Mouse (Mus musculus) forebrain, embryonic 11.5 days (tissue): ENCODE measurements around the gene Saa1. TPM values are rescaled to one million over a fixed set of nuclear protein-coding genes. Genes with fewer than 3 reads are reported as not detected.
"Not testable (repeated sequence)": the region's sequence is repeated elsewhere in the genome, so short reads cannot be mapped to it uniquely, and the experiment has no call there.

ENCODE experiments used
- ATAC-seq: fragments of 200-750 bp; cut with Nextera tagmentation; replicated peaks from 2 replicates; pipeline ENCODE4 v1.8.0; 2017; ENCODE audit warnings: moderate TSS enrichment; ENCODE audit not compliant: low FRiP score
- DNase-seq: peaks from one replicate; pipeline ENCODE4 v3.0.0-alpha.2; 2017; ENCODE audit warnings: low spot score
- H3K27ac ChIP-seq: fragments of 300-500 bp; sonication (generic); 2 replicates; pipeline ENCODE4 v1.5.1; 2014; ENCODE audit warnings: low read depth, low read length
- H3K27me3 ChIP-seq: fragments of 300-500 bp; sonication (generic); 2 replicates; pipeline ENCODE4 v1.6.1; 2014; ENCODE audit warnings: mild to moderate bottlenecking, low read length, mixed read lengths; ENCODE audit not compliant: control insufficient read depth, insufficient read depth
- H3K36me3 ChIP-seq: fragments of 300-500 bp; sonication (generic); 2 replicates; pipeline ENCODE4 v1.6.1; 2014; ENCODE audit warnings: mild to moderate bottlenecking, low read length, moderate library complexity, mixed read lengths; ENCODE audit not compliant: control insufficient read depth, insufficient read depth
- H3K4me1 ChIP-seq: fragments of 300-500 bp; sonication (generic); replicated peaks from 2 replicates; pipeline ENCODE4 v1.6.1; 2014; ENCODE audit warnings: low read length, mixed read lengths; ENCODE audit not compliant: control insufficient read depth, insufficient read depth
- H3K4me2 ChIP-seq: fragments of 300-500 bp; sonication (generic); 2 replicates; pipeline ENCODE4 v1.6.1; 2014; ENCODE audit warnings: low read depth, mild to moderate bottlenecking, low read length, moderate library complexity, mixed read lengths; ENCODE audit not compliant: severe bottlenecking
- H3K4me3 ChIP-seq: fragments of 300-500 bp; sonication (generic); 2 replicates; pipeline ENCODE4 v1.5.1; 2014; ENCODE audit warnings: low read depth, low read length
- H3K9ac ChIP-seq: fragments of 300-500 bp; sonication (generic); 2 replicates; pipeline ENCODE4 v1.6.1; 2014; ENCODE audit warnings: low read length
- H3K9me3 ChIP-seq: fragments of 300-500 bp; sonication (generic); 2 replicates; pipeline ENCODE4 v1.6.1; 2016; ENCODE audit warnings: low read length, mixed read lengths; ENCODE audit not compliant: control insufficient read depth
- WGBS: fragments of 180-500 bp; shearing (Covaris S2); extraction: QIAGEN DNeasy Blood & Tissue Kit; methylation state at CpG from one replicate; pipeline ENCODE4 v1.1.7; 2014; 5-methylcytosine and 5-hydroxymethylcytosine counted together
- polyA plus RNA-seq: library from polyadenylated mRNA; unstranded; fragments of >200 nt; fragmentation: Nextera tagmentation; extraction: Ambion mirVana; gene quantifications from 2 replicates; pipeline ENCODE4 v1.2.1, GENCODE M21; 2014

Gene Saa1
- polyA plus RNA-seq, result not detected in 2 replicates

GRCm38 (mm10) chr7:46742880-46743279, at the start of gene Saa1:
TSS of gene Saa1 (minus strand) at chr7:46742980.
- not testable (repeated sequence) for H3K9me3 ChIP-seq, H3K36me3 ChIP-seq, H3K9ac ChIP-seq, H3K27me3 ChIP-seq, ATAC-seq, H3K4me3 ChIP-seq, H3K4me1 ChIP-seq, DNase-seq, H3K27ac ChIP-seq, H3K4me2 ChIP-seq
- WGBS, result 86% methylated on average over 3 of the region's 3 CpGs

- no peak overlapping the region for H3K4me3 ChIP-seq
Observed at GRCm38 (mm10) chr7:46789177-46789849, 46.5 kb upstream of the Saa1 start.

GRCm38 (mm10) chr7:46770706-46771105, 27.9 kb upstream of the Saa1 start:
- DNase-seq, result peak; percentile 83
- 62% methylated on average over 4 of the region's 4 CpGs for WGBS

More at GRCm38 (mm10) chr7:46789177-46789849, 46.5 kb upstream of the Saa1 start:
- H3K9ac ChIP-seq, result no peak overlapping the region
- H3K27me3 ChIP-seq, result no peaks in the 10 kb centered on the region
- no peaks in the 10 kb centered on the region for H3K36me3 ChIP-seq
- no peak for ATAC-seq
- no peaks in the 10 kb centered on the region for H3K4me1 ChIP-seq
- no peak overlapping the region for H3K4me2 ChIP-seq
- no peak for DNase-seq
- H3K9me3 ChIP-seq, result no peaks in the 10 kb centered on the region
- H3K27ac ChIP-seq, result no peak overlapping the region
- WGBS, result 89% methylated on average over 5 of the region's 5 CpGs

GRCm38 (mm10) chr7:46768451-46768850, 25.7 kb upstream of the Saa1 start:
- Histone ChIP-seq H3K36me3 (no peaks in the 10 kb centered on the region; the same call in none of the 2 replicates), H3K9ac (no peak overlapping the region), H3K4me3 (no peak overlapping the region), H3K27me3 (no peaks in the 10 kb centered on the region), H3K4me2 (no peak overlapping the region), H3K4me1 (no peaks in the 10 kb centered on the region), H3K27ac (no peak overlapping the region), H3K9me3 (no peaks in the 10 kb centered on the region)
- 92% methylated on average over 7 of the region's 7 CpGs for WGBS
- ATAC-seq, result no peak
- DNase-seq, result no peak

More at GRCm38 (mm10) chr7:46770706-46771105, 27.9 kb upstream of the Saa1 start:
- Histone ChIP-seq H3K27me3 (no peaks in the 10 kb centered on the region), H3K36me3 (no peaks in the 10 kb centered on the region; the same call in none of the 2 replicates), H3K4me2 (no peak overlapping the region), H3K9me3 (no peaks in the 10 kb centered on the region), H3K4me3 (no peak overlapping the region), H3K9ac (no peak overlapping the region), H3K4me1 (no peaks in the 10 kb centered on the region), H3K27ac (no peak overlapping the region)
- ATAC-seq, result no peak

GRCm38 (mm10) chr7:46767371-46767770, 24.6 kb upstream of the Saa1 start:
- no peaks in the 10 kb centered on the region for H3K4me1 ChIP-seq
- DNase-seq (no peak), ATAC-seq (no peak)
- H3K27ac ChIP-seq, result no peak overlapping the region
- H3K9ac ChIP-seq, result no peak overlapping the region
- no peak overlapping the region for H3K4me3 ChIP-seq
- H3K27me3 ChIP-seq, result no peaks in the 10 kb centered on the region
- H3K9me3 ChIP-seq, result no peaks in the 10 kb centered on the region
- H3K4me2 ChIP-seq, result no peak overlapping the region
- H3K36me3 ChIP-seq, result no peaks in the 10 kb centered on the region; the same call in none of the 2 replicates

GRCm38 (mm10) chr7:46764672-46765071, 21.9 kb upstream of the Saa1 start:
- WGBS, result 84% methylated on average over 8 of the region's 8 CpGs
- H3K4me2 ChIP-seq, result no peak overlapping the region
- no peak for ATAC-seq

GRCm38 (mm10) chr7:46762601-46763000, 19.8 kb upstream of the Saa1 start:
- ATAC-seq (no peak), DNase-seq (no peak)
- Histone ChIP-seq H3K27me3 (no peaks in the 10 kb centered on the region), H3K4me3 (no peak overlapping the region), H3K4me2 (no peak overlapping the region), H3K9me3 (no peaks in the 10 kb centered on the region), H3K27ac (no peak overlapping the region), H3K4me1 (no peaks in the 10 kb centered on the region), H3K9ac (no peak overlapping the region), H3K36me3 (no peaks in the 10 kb centered on the region; the same call in 1 of the 2 replicates)
- WGBS, result 89% methylated on average over 5 of the region's 5 CpGs

More at GRCm38 (mm10) chr7:46764672-46765071, 21.9 kb upstream of the Saa1 start:
- Histone ChIP-seq H3K27ac (no peak overlapping the region), H3K27me3 (no peaks in the 10 kb centered on the region), H3K4me1 (no peaks in the 10 kb centered on the region), H3K36me3 (no peaks in the 10 kb centered on the region; the same call in 1 of the 2 replicates), H3K4me3 (no peak overlapping the region), H3K9me3 (no peaks in the 10 kb centered on the region), H3K9ac (no peak overlapping the region)
- DNase-seq, result no peak

- DNase-seq, result no peak
- Histone ChIP-seq H3K27ac (no peak overlapping the region), H3K36me3 (no peaks in the 10 kb centered on the region; the same call in 1 of the 2 replicates), H3K4me1 (no peaks in the 10 kb centered on the region), H3K9ac (no peak overlapping the region), H3K9me3 (no peaks in the 10 kb centered on the region), H3K4me2 (no peak overlapping the region), H3K4me3 (no peak overlapping the region), H3K27me3 (no peaks in the 10 kb centered on the region)
- no peak for ATAC-seq
- 71% methylated on average over 11 of the region's 11 CpGs for WGBS
Observed at GRCm38 (mm10) chr7:46761049-46761795, 18.4 kb upstream of the Saa1 start.
